Mouse (Mus musculus) thymus, adult 2 months (tissue): ENCODE results near the gene Aff3.

Source experiments
- CTCF ChIP-seq: fragments of 200-500 bp; IDR thresholded peaks from 2 replicates; pipeline ENCODE4 v1.5.1; 2012; ENCODE audit warnings: mild to moderate bottlenecking, control low read depth, low read length, moderate library complexity, borderline replicate concordance; ENCODE audit not compliant: control insufficient read depth, poor library complexity, insufficient read depth; ENCODE audit errors: extremely low read depth
- POLR2A ChIP-seq: fragments of 200-500 bp; IDR thresholded peaks from 2 replicates; pipeline ENCODE4 v1.6.1; 2012; ENCODE audit warnings: mild to moderate bottlenecking, low read length, control low read depth, moderate library complexity; ENCODE audit not compliant: control insufficient read depth, poor library complexity, insufficient read depth; ENCODE audit errors: extremely low read depth

DNA sequence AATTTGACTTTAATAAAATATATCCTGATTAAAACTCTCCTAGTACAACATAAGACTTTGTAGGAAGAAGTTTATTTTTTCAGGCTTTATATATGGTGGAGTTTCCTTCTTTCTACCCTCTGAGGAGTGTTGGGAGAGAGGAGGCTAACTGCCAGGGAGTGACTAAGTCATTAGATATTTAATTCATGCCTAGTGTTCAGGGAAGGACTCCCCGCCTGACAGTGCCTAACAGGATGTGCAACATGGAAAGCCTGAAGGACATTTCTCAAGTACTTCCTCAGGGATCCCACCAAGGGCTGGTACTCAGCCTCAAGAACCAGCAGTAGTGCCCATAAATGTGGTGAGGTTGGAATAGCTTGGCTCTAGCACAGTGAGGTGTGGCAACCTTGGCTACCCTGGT lies 378.2 kb downstream of the Aff3 start:
- TF ChIP-seq CTCF (no peak), POLR2A (no peak)
